Mouse (Mus musculus) liver, adult 2 months (tissue): ENCODE measurements around the gene BC067074. TPM values are rescaled to one million over a fixed set of nuclear protein-coding genes. Genes with fewer than 3 reads are reported as not detected.

Source experiments
- DNase-seq: peaks from one replicate; pipeline ENCODE4 v3.0.0-alpha.2; 2011; ENCODE audit warnings: low read depth, low spot score; ENCODE audit errors: extremely low read depth
- H3K27ac ChIP-seq: fragments of 200-500 bp; replicated peaks from 2 replicates; pipeline ENCODE4 v1.5.1; 2012; ENCODE audit warnings: low read depth, mild to moderate bottlenecking, control low read depth, inconsistent platforms, low read length; ENCODE audit not compliant: insufficient read depth
- H3K27me3 ChIP-seq: fragments of 200-500 bp; 2 replicates; pipeline ENCODE4 v1.6.1; 2012; ENCODE audit warnings: mild to moderate bottlenecking, moderate library complexity, low read length, inconsistent platforms; ENCODE audit not compliant: control insufficient read depth, insufficient read depth
- H3K36me3 ChIP-seq: fragments of 200-500 bp; 2 replicates; pipeline ENCODE4 v1.6.1; 2012; ENCODE audit warnings: low read length, inconsistent platforms; ENCODE audit not compliant: control insufficient read depth, insufficient read depth
- H3K4me1 ChIP-seq: fragments of 200-500 bp; 2 replicates; pipeline ENCODE4 v1.6.1; 2011; ENCODE audit warnings: low read length; ENCODE audit not compliant: control insufficient read depth, insufficient read depth
- H3K4me3 ChIP-seq: fragments of 200-500 bp; 2 replicates; pipeline ENCODE4 v1.5.1; 2011; ENCODE audit warnings: low read depth, mild to moderate bottlenecking, control low read depth, low read length, moderate library complexity; ENCODE audit not compliant: insufficient read depth
- H3K79me2 ChIP-seq: fragments of 200-500 bp; 2 replicates; pipeline ENCODE4 v1.6.1; 2012; ENCODE audit warnings: inconsistent platforms, mild to moderate bottlenecking, low read length, moderate library complexity; ENCODE audit not compliant: control insufficient read depth, insufficient read depth
- H3K9ac ChIP-seq: fragments of 200-500 bp; 2 replicates; pipeline ENCODE4 v1.6.1; 2012; ENCODE audit warnings: low read depth, mild to moderate bottlenecking, control low read depth, inconsistent platforms, low read length
- CTCF ChIP-seq: fragments of 200-500 bp; IDR thresholded peaks from 2 replicates; pipeline ENCODE4 v1.5.1; 2011; ENCODE audit warnings: low read depth, low read length, control low read depth
- POLR2A ChIP-seq: fragments of 200-500 bp; IDR thresholded peaks from 2 replicates; pipeline ENCODE4 v1.6.1; 2011; ENCODE audit warnings: low read length, control low read depth; ENCODE audit not compliant: insufficient read depth; ENCODE audit errors: extremely low read depth
- WGBS: fragments of 180-500 bp; shearing (Covaris S2); methylation state at CpG from one replicate; pipeline ENCODE4 v1.1.7; 2018; 5-methylcytosine and 5-hydroxymethylcytosine counted together
- polyA plus RNA-seq: library from polyadenylated mRNA; depleted of rRNA; stranded (reverse); fragments of >200 nt; gene quantifications from 2 replicates; pipeline ENCODE4 v1.2.3, GENCODE M21; 2012
- total RNA-seq: library from RNA; depleted of rRNA; stranded (reverse); fragments of >200 nt; gene quantifications from 2 replicates; pipeline ENCODE4 v1.2.3, GENCODE M21; 2014

Gene BC067074
- total and polyA plus RNA-seq, 2 experiments, result 0.09 TPM; not detected in 1

DNA sequence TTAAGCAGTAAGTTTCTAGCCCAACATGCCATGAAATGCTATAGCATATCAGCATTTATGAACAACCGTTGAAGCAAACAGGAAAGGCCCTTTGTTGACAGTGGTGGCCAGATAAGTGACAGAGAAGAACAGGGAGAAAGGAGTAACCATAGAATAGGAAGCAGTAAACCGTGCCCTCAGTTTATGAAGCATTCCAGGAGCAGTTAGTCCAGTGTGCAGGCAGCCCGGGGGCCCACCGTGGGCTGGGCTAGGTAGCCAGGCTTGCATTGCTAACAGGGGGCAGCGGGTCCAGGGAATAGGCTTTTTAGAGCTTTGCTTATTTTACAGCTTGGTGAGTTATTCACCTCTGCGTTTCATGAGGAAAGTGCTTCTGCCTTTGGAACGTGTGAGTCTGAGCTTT lies 39.3 kb downstream of the BC067074 start:
- no peak overlapping the region for H3K9ac ChIP-seq
- WGBS, result 75% methylated on average over 7 of the region's 7 CpGs
- H3K79me2 ChIP-seq, result no peaks in the 10 kb centered on the region
- TF ChIP-seq POLR2A, result no peak
- no peak for TF ChIP-seq CTCF
- H3K36me3 ChIP-seq, result no peaks in the 10 kb centered on the region
- no peak for DNase-seq
- H3K4me1 ChIP-seq, result no peaks in the 10 kb centered on the region
- no peaks in the 10 kb centered on the region for H3K27me3 ChIP-seq
- no peak overlapping the region for H3K4me3 ChIP-seq
- no peak overlapping the region for H3K27ac ChIP-seq

DNA sequence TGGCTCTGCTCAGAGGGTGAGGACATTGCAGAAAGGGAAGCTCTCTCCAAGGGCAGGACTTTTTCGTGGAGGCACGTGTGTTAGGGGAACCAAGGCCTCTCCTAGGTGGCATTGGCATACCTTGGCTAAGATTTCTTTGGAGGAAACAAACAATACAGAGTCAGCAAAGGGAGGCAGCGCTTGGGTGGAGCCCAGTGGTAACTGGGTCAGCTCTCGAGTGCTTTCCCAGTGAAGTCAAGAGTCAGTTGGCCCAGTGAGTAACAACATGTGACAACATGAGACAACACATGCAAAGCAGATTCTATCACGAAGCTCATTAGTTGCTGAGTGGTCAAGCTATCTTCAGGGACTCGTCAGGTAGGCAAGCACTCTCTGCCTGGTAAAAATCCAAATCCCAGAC lies 40.4 kb downstream of the BC067074 start:
- no peak for TF ChIP-seq CTCF
- TF ChIP-seq POLR2A, result no peak
- DNase-seq, result no peak
- WGBS, result 82% methylated on average over 6 of the region's 6 CpGs

DNA sequence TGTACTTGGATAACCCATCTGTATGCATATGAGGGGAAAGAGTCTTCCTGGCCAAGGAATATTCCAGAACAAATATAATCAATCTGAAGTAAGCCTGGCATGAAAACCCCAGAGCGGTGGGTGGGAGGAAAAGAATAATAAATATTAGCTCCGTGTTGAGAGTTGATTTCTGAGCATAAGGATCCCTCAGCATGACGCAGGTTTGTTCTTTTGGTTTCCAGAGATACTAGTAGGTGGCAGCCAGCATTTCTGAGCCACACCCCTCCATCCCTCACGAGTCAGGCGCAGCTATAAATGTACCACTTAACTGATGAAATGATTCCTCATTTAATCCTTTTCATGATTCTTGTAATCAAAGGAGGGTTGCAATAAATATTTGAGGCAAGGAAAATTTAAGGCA lies 41.0 kb downstream of the BC067074 start:
- WGBS, result 87% methylated on average over 5 of the region's 5 CpGs
- DNase-seq, result no peak
- Histone ChIP-seq H3K27ac (no peak overlapping the region), H3K27me3 (no peaks in the 10 kb centered on the region), H3K79me2 (no peaks in the 10 kb centered on the region), H3K4me3 (no peak overlapping the region), H3K4me1 (no peaks in the 10 kb centered on the region), H3K36me3 (no peaks in the 10 kb centered on the region), H3K9ac (no peak overlapping the region)
- no peak for TF ChIP-seq CTCF
- TF ChIP-seq POLR2A, result no peak

More for the DNA sequence above, 40.4 kb downstream of the BC067074 start:
- Histone ChIP-seq H3K27ac (no peak overlapping the region), H3K36me3 (no peaks in the 10 kb centered on the region), H3K4me3 (no peak overlapping the region), H3K4me1 (no peaks in the 10 kb centered on the region), H3K79me2 (no peaks in the 10 kb centered on the region), H3K9ac (no peak overlapping the region), H3K27me3 (no peaks in the 10 kb centered on the region)

GRCm38 (mm10) chr13:113334773-113335172 lies 41.8 kb downstream of the BC067074 start:
- no peaks in the 10 kb centered on the region for H3K4me1 ChIP-seq
- no peak overlapping the region for H3K9ac ChIP-seq
- 79% methylated on average over 4 of the region's 4 CpGs for WGBS
- no peaks in the 10 kb centered on the region for H3K27me3 ChIP-seq
- no peak overlapping the region for H3K4me3 ChIP-seq
- no peak for DNase-seq
- TF ChIP-seq CTCF (no peak), POLR2A (no peak)
- H3K79me2 ChIP-seq, result no peaks in the 10 kb centered on the region
- H3K36me3 ChIP-seq, result no peaks in the 10 kb centered on the region
- H3K27ac ChIP-seq, result no peak overlapping the region

DNA sequence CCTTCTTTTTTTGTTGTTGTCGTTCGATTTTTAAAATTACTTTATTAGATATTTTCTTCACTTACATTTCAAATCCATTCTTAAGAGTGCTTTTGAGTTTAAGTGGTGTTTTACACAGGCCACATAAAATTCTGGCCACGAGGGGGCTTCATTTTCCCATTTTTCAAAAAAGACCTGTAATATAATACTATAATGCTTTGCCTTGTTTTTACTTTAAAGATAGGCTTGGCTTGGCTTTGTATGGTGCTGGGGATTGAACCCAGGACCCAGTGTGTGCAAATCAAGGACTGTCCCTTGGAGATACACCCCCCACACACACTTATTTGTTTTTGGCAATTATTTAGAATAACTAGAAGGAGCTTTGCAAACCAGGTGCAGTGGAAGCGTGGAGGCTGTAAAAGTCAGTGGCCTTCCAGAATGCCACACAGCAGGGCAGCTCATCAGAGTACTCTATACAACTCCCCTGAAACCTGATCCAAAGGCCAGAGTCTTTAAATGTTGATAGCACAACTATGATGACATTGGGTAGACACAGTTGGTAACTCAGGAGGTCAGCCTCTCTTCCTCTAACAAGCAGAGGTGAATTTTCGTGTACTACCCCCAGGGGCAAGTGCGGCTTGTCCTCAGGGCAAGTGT lies 44.4 kb downstream of the BC067074 start:
- Histone ChIP-seq H3K4me3 (no peak overlapping the region), H3K79me2 (no peaks in the 10 kb centered on the region), H3K27me3 (no peaks in the 10 kb centered on the region), H3K4me1 (no peaks in the 10 kb centered on the region), H3K27ac (no peak overlapping the region), H3K36me3 (no peaks in the 10 kb centered on the region), H3K9ac (no peak overlapping the region)
- TF ChIP-seq CTCF (0 out of 2 replicates have a peak, but pooled peaks have one; percentile 34), POLR2A (no peak)
- WGBS, result 65% methylated on average over 6 of the region's 6 CpGs
- peak; percentile 58 for DNase-seq

- no peak for DNase-seq
- no peaks in the 10 kb centered on the region for H3K27me3 ChIP-seq
- no peak overlapping the region for H3K4me3 ChIP-seq
- 64% methylated on average over 2 of the region's 2 CpGs for WGBS
- TF ChIP-seq POLR2A (no peak), CTCF (no peak)
- no peaks in the 10 kb centered on the region for H3K36me3 ChIP-seq
- no peak overlapping the region for H3K9ac ChIP-seq
- H3K4me1 ChIP-seq, result no peaks in the 10 kb centered on the region
- no peak overlapping the region for H3K27ac ChIP-seq
- no peaks in the 10 kb centered on the region for H3K79me2 ChIP-seq
Observed at GRCm38 (mm10) chr13:113340644-113341043, 47.7 kb downstream of the BC067074 start.
